Mouse (Mus musculus) lung, adult 2 months (tissue): Measurements from ENCODE around the gene Sphk2.
A peak's percentile ranks its signal among the peaks of the same experiment; 100 is the strongest.

Source experiments
- CTCF ChIP-seq: fragments of 200-500 bp; IDR thresholded peaks from 2 replicates; pipeline ENCODE4 v1.5.1; 2011; ENCODE audit warnings: mild to moderate bottlenecking, low read length, control low read depth; ENCODE audit not compliant: insufficient read depth
- POLR2A ChIP-seq: fragments of 200-500 bp; IDR thresholded peaks from 2 replicates; pipeline ENCODE4 v1.6.1; 2011; ENCODE audit warnings: low read depth, mild to moderate bottlenecking, control low read depth, low read length, borderline replicate concordance; ENCODE audit errors: extremely low read depth

DNA sequence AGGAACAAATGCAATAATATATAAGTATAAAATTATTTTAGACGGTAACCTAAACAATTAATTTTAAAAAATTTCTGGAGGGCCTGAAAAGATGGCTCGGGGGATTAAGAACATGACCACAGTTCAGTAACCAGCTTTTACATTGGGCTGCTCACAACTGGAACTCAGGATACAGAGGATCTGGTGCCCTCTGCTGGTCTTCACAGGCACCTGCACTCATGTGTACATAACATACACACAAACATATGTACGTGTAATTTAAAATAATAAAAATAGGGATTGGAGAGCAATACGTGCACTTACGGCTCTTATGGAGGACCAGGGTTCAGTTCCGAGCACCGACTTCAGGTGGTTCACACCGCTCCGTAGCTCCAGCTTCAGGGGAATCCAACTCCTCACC lies 48.9 kb downstream of the Sphk2 start:
- TF ChIP-seq CTCF (peak; percentile 12; the same call in 1 of the 2 replicates), POLR2A (no peak)
